Mouse (Mus musculus) myocyte (in vitro differentiated cells): ENCODE results near the gene Gm17482. TPM values are rescaled to one million over a fixed set of nuclear protein-coding genes. Genes with fewer than 3 reads are reported as not detected.

Experiments
- H3K27me3 ChIP-seq: one replicate; pipeline ENCODE4 v1.6.1; 2011; ENCODE audit not compliant: control insufficient read depth, insufficient read depth, insufficient read length
- H3K36me3 ChIP-seq: one replicate; pipeline ENCODE4 v1.6.1; 2011; ENCODE audit not compliant: control insufficient read depth, insufficient read depth
- H3K4me2 ChIP-seq: one replicate; pipeline ENCODE4 v1.6.1; 2011; ENCODE audit warnings: low read depth, control low read depth
- H3K4me3 ChIP-seq: one replicate; pipeline ENCODE4 v1.5.1; 2011; ENCODE audit warnings: mild to moderate bottlenecking, control low read depth, moderate library complexity
- H3K79me2 ChIP-seq: one replicate; pipeline ENCODE4 v1.6.1; 2011; ENCODE audit not compliant: control insufficient read depth, insufficient read depth
- H3ac ChIP-seq: one replicate; pipeline ENCODE4 v1.6.1; 2011; ENCODE audit not compliant: control insufficient read depth, insufficient read length
- CEBPB ChIP-seq: IDR thresholded peaks from 2 replicates; pipeline ENCODE4 v1.6.1; 2011; ENCODE audit warnings: mild to moderate bottlenecking, moderate library complexity; ENCODE audit not compliant: poor library complexity, insufficient read depth, severe bottlenecking
- E2F4 ChIP-seq: IDR thresholded peaks from one replicate; pipeline ENCODE4 v1.6.1; 2011; ENCODE audit warnings: mild to moderate bottlenecking, control low read depth, moderate library complexity; ENCODE audit not compliant: insufficient read depth
- MAX ChIP-seq: IDR thresholded peaks from one replicate; pipeline ENCODE4 v1.6.1; 2011; ENCODE audit warnings: low read depth, mild to moderate bottlenecking, control low read depth
- MYOD1 ChIP-seq, 3 experiments: IDR thresholded peaks; one replicate each; pipeline ENCODE4 v1.6.1; 2011; ENCODE audit warnings: control low read depth in 2 of 3, low read depth in 2 of 3, mild to moderate bottlenecking in 2 of 3, moderate library complexity in 1 of 3; ENCODE audit not compliant: insufficient read length in 2 of 3, control insufficient read depth in 1 of 3
- MYOG ChIP-seq, 3 experiments: IDR thresholded peaks; one replicate each; pipeline ENCODE4 v1.6.1; 2011; ENCODE audit warnings: control low read depth in 2 of 3, low read depth in 2 of 3, mild to moderate bottlenecking in 2 of 3; ENCODE audit not compliant: insufficient read length in 2 of 3, control insufficient read depth in 1 of 3, insufficient read depth in 1 of 3
- POLR2A ChIP-seq: IDR thresholded peaks from one replicate; pipeline ENCODE4 v1.6.1; 2011; ENCODE audit warnings: low read depth, mild to moderate bottlenecking, control low read depth, moderate library complexity; ENCODE audit not compliant: insufficient read length
- POLR2AphosphoS2 ChIP-seq: IDR thresholded peaks from one replicate; pipeline ENCODE4 v1.6.1; 2011; ENCODE audit warnings: low read depth, control low read depth; ENCODE audit not compliant: insufficient read length
- REST ChIP-seq: IDR thresholded peaks from one replicate; pipeline ENCODE4 v1.6.1; 2011; ENCODE audit warnings: mild to moderate bottlenecking, control low read depth, moderate library complexity; ENCODE audit not compliant: insufficient read depth, insufficient read length
- SRF ChIP-seq: IDR thresholded peaks from one replicate; pipeline ENCODE4 v1.6.1; 2011; ENCODE audit warnings: low read depth; ENCODE audit not compliant: control insufficient read depth, insufficient read length
- TCF12 ChIP-seq: IDR thresholded peaks from one replicate; pipeline ENCODE4 v1.6.1; 2011; ENCODE audit warnings: mild to moderate bottlenecking, control low read depth; ENCODE audit not compliant: poor library complexity, insufficient read depth, severe bottlenecking
- TCF3 ChIP-seq: IDR thresholded peaks from one replicate; pipeline ENCODE4 v1.6.1; 2011; ENCODE audit warnings: low read depth, control low read depth; ENCODE audit not compliant: insufficient read length
- USF1 ChIP-seq: IDR thresholded peaks from one replicate; pipeline ENCODE4 v1.6.1; 2011; ENCODE audit warnings: low read depth, mild to moderate bottlenecking, control low read depth, moderate library complexity
- polyA plus RNA-seq: library from polyadenylated mRNA; unstranded; fragments of >200 nt; fragmentation: generic; extraction: Trizol; gene quantifications from one replicate; pipeline ENCODE4 v1.2.1, GENCODE M21; 2012; ENCODE audit warnings: missing spikeins

The Gm17482 gene
- polyA plus RNA-seq = not detected

GRCm38 (mm10) chr6:115227043-115227442, at the start of gene Gm17482:
Gene Gm17482, plus strand, starts transcription at chr6:115227343.
- TF ChIP-seq SRF (no peak), TCF12 (no peak), USF1 (no peak), MYOG (IDR thresholded peaks at IDR 0.05; ENCODE audit: control insufficient read depth in 1 of 3, insufficient read depth in 1 of 3, insufficient read length in 2 of 3, low read depth in 2 of 3) (no peak), REST (no peak), POLR2AphosphoS2 (no peak), E2F4 (no peak)
- Histone ChIP-seq H3K79me2 (no peaks in the 10 kb centered on the region), H3K36me3 (no peaks in the 10 kb centered on the region), H3K27me3 (no peaks in the 10 kb centered on the region), H3K4me2 (no peak within 1 kb of the TSS), H3ac (no peak within 1 kb of the TSS), H3K4me3 (no peak within 1 kb of the TSS)

- TF ChIP-seq MAX (peak; percentile 73), SRF (no peak), POLR2A (no peak), MYOG (IDR thresholded peaks at IDR 0.05; ENCODE audit: control insufficient read depth in 1 of 3, insufficient read depth in 1 of 3, insufficient read length in 2 of 3, low read depth in 2 of 3) (no peak), REST (peak; percentile 89), CEBPB (no peak), MYOD1 (IDR thresholded peaks at IDR 0.05; ENCODE audit: control insufficient read depth in 1 of 3, insufficient read length in 2 of 3, low read depth in 2 of 3) (no peak), TCF3 (no peak), USF1 (no peak), E2F4 (no peak), POLR2AphosphoS2 (no peak)
Observed at GRCm38 (mm10) chr6:115178826-115179225, 48.3 kb upstream of the Gm17482 start.

GRCm38 (mm10) chr6:115181094-115181493, 46.0 kb upstream of the Gm17482 start:
- no peaks in the 10 kb centered on the region for H3K36me3 ChIP-seq
- H3ac ChIP-seq = no peak overlapping the region
- H3K79me2 ChIP-seq = no peaks in the 10 kb centered on the region
- no peak overlapping the region for H3K4me3 ChIP-seq
- no peaks in the 10 kb centered on the region for H3K27me3 ChIP-seq
- H3K4me2 ChIP-seq = no peak overlapping the region
- no peak for TF ChIP-seq USF1
- no peak for TF ChIP-seq MAX
- TF ChIP-seq MYOG (IDR thresholded peaks at IDR 0.05; ENCODE audit: control insufficient read depth in 1 of 3, insufficient read depth in 1 of 3, insufficient read length in 2 of 3, low read depth in 2 of 3) = no peak
- TF ChIP-seq SRF = no peak
- TF ChIP-seq MYOD1 (IDR thresholded peaks at IDR 0.05; ENCODE audit: control insufficient read depth in 1 of 3, insufficient read length in 2 of 3, low read depth in 2 of 3) = no peak
- no peak for TF ChIP-seq TCF3
- TF ChIP-seq POLR2AphosphoS2 = no peak
- no peak for TF ChIP-seq POLR2A
- no peak for TF ChIP-seq CEBPB
- no peak for TF ChIP-seq E2F4
- no peak for TF ChIP-seq REST
- TF ChIP-seq TCF12 = no peak

More at GRCm38 (mm10) chr6:115178826-115179225, 48.3 kb upstream of the Gm17482 start:
- Histone ChIP-seq H3K4me2 (no peak overlapping the region), H3K79me2 (no peaks in the 10 kb centered on the region), H3K27me3 (no peaks in the 10 kb centered on the region), H3K36me3 (no peaks in the 10 kb centered on the region), H3K4me3 (no peak overlapping the region), H3ac (no peak overlapping the region)

GRCm38 (mm10) chr6:115191111-115191510, 36.0 kb upstream of the Gm17482 start:
- Histone ChIP-seq H3K79me2 (no peaks in the 10 kb centered on the region), H3ac (no peak overlapping the region), H3K4me2 (no peak overlapping the region), H3K4me3 (no peak overlapping the region), H3K36me3 (no peaks in the 10 kb centered on the region), H3K27me3 (peaks cover 4% of the 10 kb centered on the region)
- TF ChIP-seq POLR2AphosphoS2 (no peak), TCF12 (no peak), MAX (no peak), TCF3 (no peak), MYOG (IDR thresholded peaks at IDR 0.05; ENCODE audit: control insufficient read depth in 1 of 3, insufficient read depth in 1 of 3, insufficient read length in 2 of 3, low read depth in 2 of 3) (no peak), E2F4 (no peak), POLR2A (no peak), REST (no peak), MYOD1 (IDR thresholded peaks at IDR 0.05; ENCODE audit: control insufficient read depth in 1 of 3, insufficient read length in 2 of 3, low read depth in 2 of 3) (no peak), CEBPB (no peak), SRF (no peak), USF1 (no peak)

GRCm38 (mm10) chr6:115200753-115201152, 26.4 kb upstream of the Gm17482 start:
- TF ChIP-seq TCF3 = no peak
- no peak for TF ChIP-seq MAX
- no peak for TF ChIP-seq TCF12
- no peak for TF ChIP-seq CEBPB
- H3K27me3 ChIP-seq = no peaks in the 10 kb centered on the region
- no peak overlapping the region for H3K4me2 ChIP-seq
- H3ac ChIP-seq = no peak overlapping the region
- H3K4me3 ChIP-seq = no peak overlapping the region
- no peaks in the 10 kb centered on the region for H3K36me3 ChIP-seq
- H3K79me2 ChIP-seq = no peaks in the 10 kb centered on the region
